Mouse (Mus musculus) c-Kit-negative CD71-positive TER-119-positive erythroid progenitor cells, embryonic 14.5 days (primary cell): Measurements from ENCODE around the gene Alk.

Experiments used
- DNase-seq: peaks from one replicate; pipeline ENCODE4 v3.0.0-alpha.2; 2013; ENCODE audit warnings: low read depth, low spot score

The Alk gene

GRCm38 (mm10) chr17:72401349-72401748, 203.1 kb downstream of the Alk start:
- DNase-seq, result no peak

GRCm38 (mm10) chr17:72399331-72400059, 204.9 kb downstream of the Alk start:
- DNase-seq, result no peak

- DNase-seq, result no peak
Measured at GRCm38 (mm10) chr17:72395956-72396355, 208.5 kb downstream of the Alk start.

- DNase-seq, result no peak
Measured at GRCm38 (mm10) chr17:72368991-72369390, 235.4 kb downstream of the Alk start.

- no peak for DNase-seq
Measured at GRCm38 (mm10) chr17:72362811-72363496, 241.5 kb downstream of the Alk start.

GRCm38 (mm10) chr17:72361961-72362360, 242.5 kb downstream of the Alk start:
- DNase-seq, result no peak

- no peak for DNase-seq
Measured at GRCm38 (mm10) chr17:72356759-72357302, 247.6 kb downstream of the Alk start.

GRCm38 (mm10) chr17:72339437-72339836, 265.0 kb downstream of the Alk start:
- no peak for DNase-seq

- DNase-seq, result no peak
Measured at GRCm38 (mm10) chr17:72332909-72333308, 271.5 kb downstream of the Alk start.

- no peak for DNase-seq
Measured at GRCm38 (mm10) chr17:72325941-72326340, 278.5 kb downstream of the Alk start.

GRCm38 (mm10) chr17:72319576-72319975, 284.9 kb downstream of the Alk start:
- no peak for DNase-seq

GRCm38 (mm10) chr17:72299651-72300050, 304.8 kb downstream of the Alk start:
- no peak for DNase-seq

- no peak for DNase-seq
Measured at GRCm38 (mm10) chr17:72296349-72296748, 308.1 kb downstream of the Alk start.

- no peak for DNase-seq
Measured at GRCm38 (mm10) chr17:72293267-72293580, 311.2 kb downstream of the Alk start.

- DNase-seq, result no peak
Measured at GRCm38 (mm10) chr17:72292444-72293266, 311.8 kb downstream of the Alk start.

GRCm38 (mm10) chr17:72285961-72286360, 318.5 kb downstream of the Alk start:
- DNase-seq, result no peak

GRCm38 (mm10) chr17:72278296-72278695, 326.1 kb downstream of the Alk start:
- no peak for DNase-seq

- no peak for DNase-seq
Measured at GRCm38 (mm10) chr17:72276778-72277177, 327.6 kb downstream of the Alk start.

GRCm38 (mm10) chr17:72275391-72275904, 329.0 kb downstream of the Alk start:
- DNase-seq, result no peak

- no peak for DNase-seq
Measured at GRCm38 (mm10) chr17:72274205-72274604, 330.2 kb downstream of the Alk start.

- DNase-seq, result no peak
Measured at GRCm38 (mm10) chr17:72271640-72272039, 332.8 kb downstream of the Alk start.

- DNase-seq, result no peak
Measured at GRCm38 (mm10) chr17:72268529-72268928, 335.9 kb downstream of the Alk start.
